Mouse (Mus musculus) skeletal muscle tissue, adult 2 months (tissue): ENCODE measurements around the gene Bmp6.

Experiments used
- DNase-seq: peaks from one replicate; pipeline ENCODE4 v3.0.0-alpha.2; 2012; ENCODE audit warnings: low read depth, low spot score

The Bmp6 gene

GRCm38 (mm10) chr13:38513921-38514320, 169.0 kb downstream of the Bmp6 start:
- DNase-seq: no peak

- DNase-seq: no peak
Observed at GRCm38 (mm10) chr13:38515431-38515830, 170.5 kb downstream of the Bmp6 start.

GRCm38 (mm10) chr13:38515845-38516244, 170.9 kb downstream of the Bmp6 start:
- DNase-seq: no peak

GRCm38 (mm10) chr13:38516582-38516981, 171.7 kb downstream of the Bmp6 start:
- no peak for DNase-seq

GRCm38 (mm10) chr13:38520299-38520698, 175.4 kb downstream of the Bmp6 start:
- no peak for DNase-seq

- DNase-seq: no peak
Observed at GRCm38 (mm10) chr13:38522056-38522654, 177.2 kb downstream of the Bmp6 start.

GRCm38 (mm10) chr13:38523231-38523630, 178.3 kb downstream of the Bmp6 start:
- DNase-seq: no peak

- no peak for DNase-seq
Observed at GRCm38 (mm10) chr13:38525261-38525660, 180.4 kb downstream of the Bmp6 start.

GRCm38 (mm10) chr13:38526116-38526515, 181.2 kb downstream of the Bmp6 start:
- no peak for DNase-seq

- no peak for DNase-seq
Observed at GRCm38 (mm10) chr13:38527041-38527796, 182.3 kb downstream of the Bmp6 start.

GRCm38 (mm10) chr13:38527797-38528650, 183.1 kb downstream of the Bmp6 start:
- peak; percentile 72 for DNase-seq

- DNase-seq: peak; percentile 61
Observed at GRCm38 (mm10) chr13:38528687-38529294, 183.9 kb downstream of the Bmp6 start, which contains the start of gene Txndc5. Gene Txndc5, minus strand, starts transcription at chr13:38528824.

GRCm38 (mm10) chr13:38529576-38529975, 184.7 kb downstream of the Bmp6 start:
- DNase-seq: no peak

GRCm38 (mm10) chr13:38531498-38531897, 186.6 kb downstream of the Bmp6 start:
- DNase-seq: no peak

GRCm38 (mm10) chr13:38533461-38533860, 188.6 kb downstream of the Bmp6 start:
- peak; percentile 88 for DNase-seq

- no peak for DNase-seq
Observed at GRCm38 (mm10) chr13:38534016-38534415, 189.1 kb downstream of the Bmp6 start.

GRCm38 (mm10) chr13:38534731-38535130, 189.8 kb downstream of the Bmp6 start:
- DNase-seq: no peak

GRCm38 (mm10) chr13:38537521-38537920, 192.6 kb downstream of the Bmp6 start:
- DNase-seq: no peak

- DNase-seq: no peak
Observed at GRCm38 (mm10) chr13:38539192-38539900, 194.4 kb downstream of the Bmp6 start.

- DNase-seq: no peak
Observed at GRCm38 (mm10) chr13:38543455-38544125, 198.7 kb downstream of the Bmp6 start.
